Mouse (Mus musculus) left cerebral cortex, postnatal 36 days (tissue): ENCODE measurements at regions not wholly inside any gene's neighbourhood (a gene's known extent, or its start where the extent isn't known, plus 50 kb on each side); places are given as distances from the start of the nearest gene placed in this dataset.
A peak's percentile ranks its signal among the peaks of the same experiment; 100 is the strongest.

Experiments used
- DNase-seq, 2 experiments: peaks; one replicate each; pipeline ENCODE4 v3.0.0; 2021 to 2022; ENCODE audit warnings: low spot score in 2 of 2, mixed read lengths in 1 of 2
- intact Hi-C: fragments of 180-260 bp; cut with DNase I; formaldehyde crosslinking; loops from one replicate; pipeline ENCODE4 v1.15.1; 2025

- intact Hi-C loops, result no loop called here
- no peak for DNase-seq
Measured at GRCm38 (mm10) chr13:88144591-88144990, 676.7 kb upstream of the Edil3 start.

GRCm38 (mm10) chr13:88186579-88186978, 634.7 kb upstream of the Edil3 start:
- intact Hi-C loops, result no loop called here
- DNase-seq, result peak; percentile 4 to 7

GRCm38 (mm10) chr13:88201717-88202323, 619.5 kb upstream of the Edil3 start:
- intact Hi-C loops, result no loop called here
- DNase-seq, result no peak

- no peak for DNase-seq
- intact Hi-C loops, result no loop called here
Measured at GRCm38 (mm10) chr13:88240448-88240847, 580.8 kb upstream of the Edil3 start.
